Mouse (Mus musculus): ENCODE data around the gene Ttyh2. TPM values are rescaled to one million over a fixed set of nuclear protein-coding genes. Genes with fewer than 3 reads are reported as not detected.

Ttyh2 gene
- polyA plus RNA-seq, 1 experiment = 130 TPM

DNA sequence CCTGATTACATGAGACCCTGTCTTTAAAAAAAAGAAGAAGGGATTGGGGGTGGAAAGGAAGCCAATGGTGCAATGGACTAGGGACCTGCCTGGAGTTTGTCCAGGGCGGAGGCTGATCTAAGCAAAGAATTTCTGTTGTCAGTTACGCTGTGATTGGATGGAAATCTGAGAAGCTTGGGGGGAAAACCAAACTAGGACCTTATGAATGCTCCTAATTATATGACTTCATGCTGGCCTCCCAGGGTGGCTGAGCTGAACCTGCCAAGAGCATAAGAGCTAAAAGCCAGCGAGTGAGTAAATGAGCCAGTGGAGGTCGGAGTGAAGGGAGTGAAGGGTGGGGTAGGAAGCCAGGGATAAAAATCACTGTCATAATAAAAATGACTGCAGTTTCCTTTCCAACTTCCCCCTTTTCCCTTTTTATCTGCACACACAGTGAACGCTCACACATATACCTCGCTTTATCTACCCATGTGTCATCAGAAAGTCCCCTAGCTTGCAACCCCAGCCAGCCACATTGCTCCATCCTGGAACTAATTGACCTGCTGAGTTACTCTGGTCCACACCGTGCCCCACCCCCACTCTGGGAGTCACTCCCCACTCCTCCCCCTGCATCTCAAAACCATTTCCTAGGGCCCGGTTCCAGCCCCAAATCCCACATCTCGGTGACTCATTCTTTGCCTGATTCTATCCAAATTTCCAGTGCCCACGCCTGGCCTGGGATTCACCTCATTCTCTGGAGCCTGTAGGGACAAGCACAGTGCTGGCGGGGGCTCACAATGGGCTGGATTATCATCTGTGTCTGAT, 49.8 kb downstream of the Ttyh2 start:
- no peaks in the 10 kb centered on the region for H3K36me3 ChIP-seq (ENCODE audit: control insufficient read depth, insufficient read depth, low read length)
- no peaks in the 10 kb centered on the region for H3K27me3 ChIP-seq (ENCODE audit: control insufficient read depth, insufficient read depth, low read length)
- H3K4me3 ChIP-seq (ENCODE audit: low read depth, low read length) = no peak overlapping the region
- no peak overlapping the region for H3K27ac ChIP-seq (ENCODE audit: insufficient read depth, low read depth, low read length)
- no peak for TF ChIP-seq POLR2A (IDR thresholded peaks at IDR 0.05; ENCODE audit: low read depth, low read length)
- TF ChIP-seq CTCF (IDR thresholded peaks at IDR 0.05; ENCODE audit: extremely low read depth, insufficient read length, insufficient replicate concordance, low read depth, low read length) = no peak
- peaks cover 4% of the 10 kb centered on the region; the same call in 1 of the 2 replicates for H3K4me1 ChIP-seq (ENCODE audit: control insufficient read depth, insufficient read depth, insufficient read length, low read length)
- WGBS = 36% methylated on average over 11 of the region's 11 CpGs

DNA sequence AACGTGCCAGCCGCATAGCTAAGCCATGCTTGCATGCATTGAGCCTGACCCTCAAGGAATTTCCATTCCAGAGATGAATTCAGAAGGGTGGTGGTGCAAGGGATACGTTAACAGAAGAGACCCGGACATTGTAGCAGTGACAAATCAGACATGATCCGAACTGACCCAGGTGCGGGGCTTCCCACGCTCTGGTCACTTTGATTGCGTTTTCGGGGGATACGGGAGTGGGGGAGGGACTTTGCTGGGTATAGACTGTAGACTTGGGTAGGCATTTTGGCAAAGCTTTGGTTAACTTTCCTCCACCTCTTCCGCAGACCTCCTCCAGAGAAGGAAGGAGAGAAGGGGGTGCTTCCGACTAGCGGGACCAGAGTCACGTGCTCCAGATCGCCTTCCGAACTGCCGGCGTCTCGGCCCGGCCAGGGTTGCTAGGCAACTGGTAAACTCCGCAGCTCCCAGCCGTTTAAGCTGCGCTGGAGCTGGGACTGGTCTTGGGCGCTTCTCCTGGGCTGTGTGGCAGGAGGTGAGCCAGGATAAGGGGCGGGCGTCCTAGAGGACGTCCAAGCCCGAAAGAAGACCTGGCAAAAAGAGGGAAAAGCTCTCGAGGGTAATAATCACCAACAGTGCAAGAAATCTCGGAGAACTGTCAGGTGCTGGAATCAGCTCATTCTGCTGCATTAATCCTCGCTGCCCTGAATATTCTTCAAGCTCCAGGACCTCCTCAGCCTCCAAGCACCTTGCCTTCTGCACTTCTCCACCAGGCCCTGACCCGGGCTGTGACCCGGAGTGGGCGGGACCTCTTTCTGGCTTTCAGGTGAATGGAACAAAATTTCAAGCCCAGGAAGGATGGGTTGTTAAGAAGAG, 52.0 kb downstream of the Ttyh2 start, which contains the start of gene Dnaic2:
TSS of gene Dnaic2 (plus strand) at position 444 of the 861 bp plus-strand sequence.
- no peak for TF ChIP-seq POLR2A (IDR thresholded peaks at IDR 0.05; ENCODE audit: low read depth, low read length)
- Histone ChIP-seq H3K27me3 (ENCODE audit: control insufficient read depth, insufficient read depth, low read length) (no peaks in the 10 kb centered on the region), H3K4me3 (ENCODE audit: low read depth, low read length) (peak within 1 kb of the TSS; percentile 40), H3K4me1 (ENCODE audit: control insufficient read depth, insufficient read depth, insufficient read length, low read length) (peaks cover 4% of the 10 kb centered on the region; the same call in 1 of the 2 replicates), H3K36me3 (ENCODE audit: control insufficient read depth, insufficient read depth, low read length) (no peaks in the 10 kb centered on the region), H3K27ac (ENCODE audit: insufficient read depth, low read depth, low read length) (no peak within 1 kb of the TSS)
- 9% methylated on average over 34 of the region's 34 CpGs for WGBS

GRCm38 (mm10) chr11:114727826-114728186, 52.6 kb downstream of the Ttyh2 start:
- H3K4me1 ChIP-seq (ENCODE audit: control insufficient read depth, insufficient read depth, insufficient read length, low read length) = peaks cover 4% of the 10 kb centered on the region; the same call in 1 of the 2 replicates
- WGBS = 49% methylated on average over 5 of the region's 5 CpGs
- H3K27ac ChIP-seq (ENCODE audit: insufficient read depth, low read depth, low read length) = no peak overlapping the region
- H3K27me3 ChIP-seq (ENCODE audit: control insufficient read depth, insufficient read depth, low read length) = no peaks in the 10 kb centered on the region
- no peak overlapping the region for H3K4me3 ChIP-seq (ENCODE audit: low read depth, low read length)
- TF ChIP-seq POLR2A (IDR thresholded peaks at IDR 0.05; ENCODE audit: low read depth, low read length) = no peak
- TF ChIP-seq CTCF (IDR thresholded peaks at IDR 0.05; ENCODE audit: extremely low read depth, insufficient read length, insufficient replicate concordance, low read depth, low read length) = no peak
- no peaks in the 10 kb centered on the region for H3K36me3 ChIP-seq (ENCODE audit: control insufficient read depth, insufficient read depth, low read length)

DNA sequence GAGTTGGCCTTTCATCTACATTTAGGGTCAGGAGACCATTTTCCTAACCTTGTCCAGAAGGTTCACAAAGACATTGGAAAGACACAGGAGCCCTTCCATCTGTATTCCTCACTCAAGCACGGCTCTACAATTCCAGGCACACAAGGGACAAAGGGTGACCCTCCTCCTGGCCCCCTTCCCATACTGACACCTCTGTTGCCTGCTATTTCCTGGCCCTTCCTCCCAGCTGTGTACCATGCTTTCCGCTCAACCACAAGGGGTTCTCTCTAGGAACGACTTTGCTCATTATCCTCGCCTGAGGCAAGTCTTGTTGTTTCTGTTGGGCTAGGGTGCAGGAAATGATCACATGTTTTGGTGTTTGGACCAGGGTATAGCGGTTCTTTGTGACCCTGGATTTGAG, 53.1 kb downstream of the Ttyh2 start:
- peaks cover 4% of the 10 kb centered on the region; the same call in 1 of the 2 replicates for H3K4me1 ChIP-seq (ENCODE audit: control insufficient read depth, insufficient read depth, insufficient read length, low read length)
- TF ChIP-seq POLR2A (IDR thresholded peaks at IDR 0.05; ENCODE audit: low read depth, low read length) (no peak), CTCF (IDR thresholded peaks at IDR 0.05; ENCODE audit: extremely low read depth, insufficient read length, insufficient replicate concordance, low read depth, low read length) (no peak)
- H3K4me3 ChIP-seq (ENCODE audit: low read depth, low read length) = no peak overlapping the region
- no peaks in the 10 kb centered on the region for H3K36me3 ChIP-seq (ENCODE audit: control insufficient read depth, insufficient read depth, low read length)
- H3K27ac ChIP-seq (ENCODE audit: insufficient read depth, low read depth, low read length) = no peak overlapping the region
- 56% methylated on average over 5 of the region's 5 CpGs for WGBS
- no peaks in the 10 kb centered on the region for H3K27me3 ChIP-seq (ENCODE audit: control insufficient read depth, insufficient read depth, low read length)

DNA sequence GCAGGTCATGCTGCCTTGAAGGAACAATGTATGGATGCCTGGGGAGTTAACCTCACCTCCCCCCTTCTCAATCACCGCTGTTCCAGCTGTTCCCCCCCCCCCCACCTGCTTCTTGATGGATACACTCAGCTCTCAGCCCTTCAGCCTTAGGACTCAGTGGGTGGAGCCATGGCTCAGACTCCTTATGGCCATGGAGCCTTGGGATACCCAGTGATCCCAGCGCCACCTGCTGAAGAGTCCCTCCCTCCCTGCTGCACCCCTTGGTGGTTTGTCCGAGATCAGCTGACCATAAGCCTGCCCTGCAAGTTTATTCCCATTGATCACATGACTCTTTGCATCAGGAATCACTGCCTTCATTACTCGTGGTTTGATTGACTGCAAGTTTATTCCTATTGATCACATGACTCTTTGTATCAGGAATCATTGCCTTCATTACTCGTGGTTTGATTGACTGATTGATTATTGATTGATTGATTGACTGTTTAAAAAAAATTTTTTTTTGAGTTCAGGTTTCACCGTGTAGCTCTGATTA, 54.7 kb downstream of the Ttyh2 start:
- no peaks in the 10 kb centered on the region for H3K36me3 ChIP-seq (ENCODE audit: control insufficient read depth, insufficient read depth, low read length)
- no peak overlapping the region for H3K27ac ChIP-seq (ENCODE audit: insufficient read depth, low read depth, low read length)
- TF ChIP-seq POLR2A (IDR thresholded peaks at IDR 0.05; ENCODE audit: low read depth, low read length) = no peak
- no peak for TF ChIP-seq CTCF (IDR thresholded peaks at IDR 0.05; ENCODE audit: extremely low read depth, insufficient read length, insufficient replicate concordance, low read depth, low read length)
- no peak overlapping the region for H3K4me3 ChIP-seq (ENCODE audit: low read depth, low read length)
- 40% methylated on average over 6 of the region's 6 CpGs for WGBS
- H3K27me3 ChIP-seq (ENCODE audit: control insufficient read depth, insufficient read depth, low read length) = no peaks in the 10 kb centered on the region
- H3K4me1 ChIP-seq (ENCODE audit: control insufficient read depth, insufficient read depth, insufficient read length, low read length) = peaks cover 4% of the 10 kb centered on the region; the same call in 1 of the 2 replicates

DNA sequence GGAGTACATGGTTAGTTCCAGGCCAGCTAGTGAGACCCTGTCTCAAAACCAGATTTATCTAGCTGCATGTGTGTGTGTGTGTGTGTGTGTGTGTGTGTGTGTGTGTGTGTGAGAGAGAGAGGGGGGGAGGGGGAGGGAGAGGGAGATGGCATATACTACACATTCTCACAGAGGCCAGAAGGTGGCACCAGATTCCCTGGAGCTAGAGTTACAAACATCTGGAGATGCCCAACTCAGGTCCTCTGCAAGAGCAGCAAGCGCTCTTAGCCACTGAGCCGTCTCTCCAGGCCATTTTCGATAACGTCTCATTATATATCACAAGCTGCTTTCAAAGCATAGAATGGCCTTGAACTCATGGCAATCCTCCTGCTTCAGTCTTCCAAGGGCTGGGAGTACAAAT, 56.5 kb downstream of the Ttyh2 start:
- Histone ChIP-seq H3K4me1 (ENCODE audit: control insufficient read depth, insufficient read depth, insufficient read length, low read length) (peaks cover 4% of the 10 kb centered on the region; the same call in 1 of the 2 replicates), H3K4me3 (ENCODE audit: low read depth, low read length) (no peak overlapping the region), H3K27ac (ENCODE audit: insufficient read depth, low read depth, low read length) (no peak overlapping the region), H3K27me3 (ENCODE audit: control insufficient read depth, insufficient read depth, low read length) (no peaks in the 10 kb centered on the region), H3K36me3 (ENCODE audit: control insufficient read depth, insufficient read depth, low read length) (no peaks in the 10 kb centered on the region)
- TF ChIP-seq CTCF (IDR thresholded peaks at IDR 0.05; ENCODE audit: extremely low read depth, insufficient read length, insufficient replicate concordance, low read depth, low read length) = no peak
- TF ChIP-seq POLR2A (IDR thresholded peaks at IDR 0.05; ENCODE audit: low read depth, low read length) = no peak
- WGBS = 75% methylated on average over 4 of the region's 4 CpGs

- 67% methylated on average over 22 of the region's 22 CpGs for WGBS
- H3K36me3 ChIP-seq (ENCODE audit: control insufficient read depth, insufficient read depth, low read length) = no peaks in the 10 kb centered on the region
- H3K4me3 ChIP-seq (ENCODE audit: low read depth, low read length) = no peak overlapping the region
- no peaks in the 10 kb centered on the region for H3K27me3 ChIP-seq (ENCODE audit: control insufficient read depth, insufficient read depth, low read length)
- H3K27ac ChIP-seq (ENCODE audit: insufficient read depth, low read depth, low read length) = no peak overlapping the region
- no peak for TF ChIP-seq CTCF (IDR thresholded peaks at IDR 0.05; ENCODE audit: extremely low read depth, insufficient read length, insufficient replicate concordance, low read depth, low read length)
- no peak for TF ChIP-seq POLR2A (IDR thresholded peaks at IDR 0.05; ENCODE audit: low read depth, low read length)
- no peaks in the 10 kb centered on the region for H3K4me1 ChIP-seq (ENCODE audit: control insufficient read depth, insufficient read depth, insufficient read length, low read length)
Measured at GRCm38 (mm10) chr11:114732890-114733289, 57.7 kb downstream of the Ttyh2 start.

Data from small intestine, adult 2 months (tissue).